ENCODE assay signal across 21 mouse cellular contexts in the genomic region with DNA sequence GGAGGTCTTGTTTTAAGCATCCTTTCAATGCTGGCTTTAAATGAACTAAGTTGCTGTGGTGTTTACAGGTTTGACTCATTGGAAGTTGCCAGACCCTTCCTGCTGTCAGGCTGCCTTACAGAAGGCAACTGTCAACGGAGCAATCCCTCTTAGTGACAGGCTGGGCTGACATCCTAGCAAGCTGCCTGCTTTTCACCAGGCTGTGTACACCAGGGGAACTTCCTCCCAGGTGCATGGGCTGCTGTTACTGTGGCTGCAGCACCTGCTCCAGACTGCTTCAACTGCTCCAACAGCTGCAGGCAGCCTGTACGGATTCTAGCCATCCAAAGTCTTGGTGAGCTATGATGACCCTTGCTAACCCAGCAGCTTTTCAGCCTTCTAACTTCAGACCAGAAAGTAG.
DNase-seq lines count a peak whose midpoint lies in the region; ATAC-seq and TF ChIP-seq lines count a peak whose summit lies in the region.
"Had no signal": no experiment of that assay in that cellular context is flagged by ENCODE, and none has a peak within 500 bp of the region (broad histone marks: within the 10 kb centered on the region; RNA-seq: fewer than 3 reads in every experiment).

No protein-coding gene starts in this region.

- ATAC-seq in forebrain, embryonic 14.5 days, result no peak
- ATAC-seq in forebrain, embryonic 12.5 days (ENCODE audit: low FRiP score), result no peak
- peak; percentile 64 for ATAC-seq in common myeloid progenitor, adult 5-6 weeks (replicated peaks; ENCODE audit: low read depth, poor library complexity, severe bottlenecking)
- ATAC-seq in lung, postnatal 0 days, result no peak
- ATAC-seq: intestine, embryonic 15.5 days; midbrain, embryonic 16.5 days had no signal

- TF ChIP-seq EP300 in lung, postnatal 0 days (IDR thresholded peaks at IDR 0.05), result no peak

- no peak overlapping the region for H3K4me2 ChIP-seq in forebrain, embryonic 14.5 days (ENCODE audit: low read length)
- no peak overlapping the region for H3K4me2 ChIP-seq in forebrain, embryonic 12.5 days
- H3K4me2 ChIP-seq in myocyte (ENCODE audit: low read depth), result no peak overlapping the region
- H3K4me2 ChIP-seq in lung, postnatal 0 days (replicated peaks; ENCODE audit: low read depth, low read length), result no peak overlapping the region
- H3K4me2 ChIP-seq: hindbrain, embryonic 14.5 days; intestine, embryonic 15.5 days; limb, embryonic 15.5 days had no signal

- TF ChIP-seq POLR2A in myocyte (IDR thresholded peaks at IDR 0.05; ENCODE audit: insufficient read length, low read depth), result no peak

- TF ChIP-seq CTCF in lung, postnatal 0 days (IDR thresholded peaks at IDR 0.05), result no peak

- H3K9me3 ChIP-seq in forebrain, embryonic 14.5 days (replicated peaks; ENCODE audit: control insufficient read depth, low read length), result no peaks in the 10 kb centered on the region
- H3K9me3 ChIP-seq in forebrain, embryonic 12.5 days, result no peaks in the 10 kb centered on the region
- H3K9me3 ChIP-seq in lung, postnatal 0 days (ENCODE audit: low read length), result no peaks in the 10 kb centered on the region
- H3K9me3 ChIP-seq: intestine, embryonic 15.5 days; limb, embryonic 15.5 days had no signal

- H3K36me3 ChIP-seq in forebrain, embryonic 14.5 days (ENCODE audit: control insufficient read depth, insufficient read depth, low read length), result no peaks in the 10 kb centered on the region
- H3K36me3 ChIP-seq in forebrain, embryonic 12.5 days (replicated peaks), result no peaks in the 10 kb centered on the region
- H3K36me3 ChIP-seq in myocyte (ENCODE audit: control insufficient read depth, insufficient read depth), result no peaks in the 10 kb centered on the region
- no peaks in the 10 kb centered on the region for H3K36me3 ChIP-seq in lung, postnatal 0 days (ENCODE audit: insufficient read depth, low read length)
- H3K36me3 ChIP-seq: intestine, embryonic 15.5 days; limb, embryonic 15.5 days had no signal

- H3ac ChIP-seq in myocyte (ENCODE audit: control insufficient read depth, insufficient read length), result no peak overlapping the region

- H3K27ac ChIP-seq in forebrain, embryonic 14.5 days (ENCODE audit: low read depth, low read length), result no peak overlapping the region
- H3K27ac ChIP-seq in forebrain, embryonic 12.5 days, result no peak overlapping the region
- H3K27ac ChIP-seq in lung, postnatal 0 days (ENCODE audit: low read length), result no peak overlapping the region
- H3K27ac ChIP-seq: hindbrain, embryonic 14.5 days; intestine, embryonic 15.5 days; limb, embryonic 15.5 days had no signal

- DNase-seq in forebrain, embryonic 14.5 days (ENCODE audit: low spot score), result peak; percentile 43
- DNase-seq in thymus, postnatal 14 days, result peak; percentile 86
- DNase-seq in lung, postnatal 0 days (ENCODE audit: low spot score), result no peak
- DNase-seq in kidney, postnatal 14 days, result no peak
- no peak for DNase-seq in cerebellum, postnatal 14 days
- DNase-seq: adrenal gland, postnatal 36 days; cerebellum, adult 2 months; gastrocnemius, postnatal 10 days; kidney, adult 9 months; kidney, postnatal 36 days; layer of hippocampus, adult 9-11 months; lung, postnatal 14 days; right cerebral cortex, postnatal 4 days had no signal

- H3K79me2 ChIP-seq in myocyte (ENCODE audit: control insufficient read depth, insufficient read depth), result no peaks in the 10 kb centered on the region

- no peak overlapping the region for H3K9ac ChIP-seq in forebrain, embryonic 14.5 days (ENCODE audit: low read length)
- no peak overlapping the region for H3K9ac ChIP-seq in forebrain, embryonic 12.5 days
- no peak overlapping the region for H3K9ac ChIP-seq in lung, postnatal 0 days (replicated peaks; ENCODE audit: low read depth)
- H3K9ac ChIP-seq: hindbrain, embryonic 14.5 days; intestine, embryonic 15.5 days; limb, embryonic 15.5 days had no signal

- 67% methylated on average over 2 of the region's 2 CpGs for WGBS in forebrain, embryonic 14.5 days
- 75% methylated on average over 2 of the region's 2 CpGs for WGBS in forebrain, embryonic 12.5 days
- WGBS in lung, postnatal 0 days, result 57% methylated on average over 2 of the region's 2 CpGs

- no peak overlapping the region for H3K4me3 ChIP-seq in forebrain, embryonic 14.5 days (ENCODE audit: low read depth, low read length)
- H3K4me3 ChIP-seq in forebrain, embryonic 12.5 days (replicated peaks), result no peak overlapping the region
- H3K4me3 ChIP-seq in myocyte, result no peak overlapping the region
- H3K4me3 ChIP-seq in lung, postnatal 0 days (ENCODE audit: low read depth, low read length), result no peak overlapping the region
- H3K4me3 ChIP-seq: erythroblast, embryonic 14.5 days; intestine, embryonic 15.5 days; limb, embryonic 15.5 days had no signal

- H3K27me3 ChIP-seq in forebrain, embryonic 14.5 days (replicated peaks; ENCODE audit: control insufficient read depth, insufficient read depth, low read length), result no peaks in the 10 kb centered on the region
- H3K27me3 ChIP-seq in forebrain, embryonic 12.5 days, result no peaks in the 10 kb centered on the region
- no peaks in the 10 kb centered on the region for H3K27me3 ChIP-seq in myocyte (ENCODE audit: control insufficient read depth, insufficient read depth, insufficient read length)
- H3K27me3 ChIP-seq in lung, postnatal 0 days (replicated peaks; ENCODE audit: insufficient read depth, low read length), result no peaks in the 10 kb centered on the region
- H3K27me3 ChIP-seq: intestine, embryonic 15.5 days; limb, embryonic 15.5 days had no signal

- H3K4me1 ChIP-seq in forebrain, embryonic 14.5 days (ENCODE audit: control insufficient read depth, insufficient read depth, low read length), result no peaks in the 10 kb centered on the region
- no peaks in the 10 kb centered on the region for H3K4me1 ChIP-seq in forebrain, embryonic 12.5 days
- no peaks in the 10 kb centered on the region for H3K4me1 ChIP-seq in lung, postnatal 0 days (ENCODE audit: insufficient read depth, low read depth, low read length)
- H3K4me1 ChIP-seq: intestine, embryonic 15.5 days; limb, embryonic 15.5 days had no signal

TF ChIP-seq in myocyte, 11 proteins besides CTCF, POLR2A, EP300 and RAD21:
- TF ChIP-seq MYOG (IDR thresholded peaks at IDR 0.05; ENCODE audit: control insufficient read depth in 1 of 3, insufficient read depth in 1 of 3, insufficient read length in 2 of 3, low read depth in 2 of 3) (peak in 1 of 3 experiments; percentile 58), POLR2AphosphoS2 (IDR thresholded peaks at IDR 0.05; ENCODE audit: insufficient read length, low read depth) (no peak), USF1 (IDR thresholded peaks at IDR 0.05; ENCODE audit: low read depth) (no peak), E2F4 (IDR thresholded peaks at IDR 0.05; ENCODE audit: insufficient read depth) (no peak), TCF12 (IDR thresholded peaks at IDR 0.05; ENCODE audit: insufficient read depth, poor library complexity, severe bottlenecking) (no peak), REST (IDR thresholded peaks at IDR 0.05; ENCODE audit: insufficient read depth, insufficient read length) (no peak), CEBPB (IDR thresholded peaks at IDR 0.05; ENCODE audit: insufficient read depth, poor library complexity, severe bottlenecking) (no peak), MYOD1 (IDR thresholded peaks at IDR 0.05; ENCODE audit: control insufficient read depth in 1 of 3, insufficient read length in 2 of 3, low read depth in 2 of 3) (peak in 2 of 3 experiments; percentile 9 to 63), SRF (IDR thresholded peaks at IDR 0.05; ENCODE audit: control insufficient read depth, insufficient read length, low read depth) (no peak), TCF3 (IDR thresholded peaks at IDR 0.05; ENCODE audit: insufficient read length, low read depth) (no peak), MAX (IDR thresholded peaks at IDR 0.05; ENCODE audit: low read depth) (no peak)

Comparison
In these comparisons a context has a peak if more than half of its experiments do, and no peak if none do; other contexts are left out.
1. DNase-seq: peak in forebrain, embryonic 14.5 days (single experiment) and thymus, postnatal 14 days (single experiment); none in lung, postnatal 0 days (single experiment), kidney, postnatal 14 days (single experiment) and cerebellum, postnatal 14 days (0 of 2).